Mouse (Mus musculus) midbrain, postnatal 0 days (tissue): Measurements from ENCODE around the gene Pax3. TPM values are rescaled to one million over a fixed set of nuclear protein-coding genes. Genes with fewer than 3 reads are reported as not detected.

ENCODE experiments used
- ATAC-seq: fragments of 200-750 bp; cut with Nextera tagmentation; 2 replicates; pipeline ENCODE4 v1.8.0; 2017; ENCODE audit warnings: moderate number of reproducible peaks, mild to moderate bottlenecking, moderate TSS enrichment, moderate library complexity; ENCODE audit not compliant: low FRiP score
- DNase-seq: peaks from one replicate; pipeline ENCODE4 v3.0.0-alpha.2; 2015; ENCODE audit warnings: low spot score
- H3K27ac ChIP-seq: fragments of 300-500 bp; sonication (generic); 2 replicates; pipeline ENCODE4 v1.5.1; 2014; ENCODE audit warnings: low read depth, mild to moderate bottlenecking, low read length, mixed read lengths
- H3K27me3 ChIP-seq: fragments of 300-500 bp; sonication (generic); 2 replicates; pipeline ENCODE4 v1.6.1; 2014; ENCODE audit warnings: low read length, control low read depth, mixed read lengths; ENCODE audit not compliant: insufficient read depth
- H3K36me3 ChIP-seq: fragments of 300-500 bp; sonication (generic); 2 replicates; pipeline ENCODE4 v1.6.1; 2014; ENCODE audit warnings: low read length, control low read depth, mixed read lengths; ENCODE audit not compliant: insufficient read depth
- H3K4me1 ChIP-seq: fragments of 300-500 bp; sonication (generic); 2 replicates; pipeline ENCODE4 v1.6.1; 2014; ENCODE audit warnings: mild to moderate bottlenecking, control low read depth, antibody characterized with exemption, low read length, mixed read lengths; ENCODE audit not compliant: insufficient read depth
- H3K4me2 ChIP-seq: fragments of 300-500 bp; sonication (generic); 2 replicates; pipeline ENCODE4 v1.6.1; 2014; ENCODE audit warnings: low read depth, mild to moderate bottlenecking, low read length, mixed read lengths; ENCODE audit not compliant: poor library complexity, severe bottlenecking
- H3K4me3 ChIP-seq: fragments of 300-500 bp; sonication (generic); 2 replicates; pipeline ENCODE4 v1.5.1; 2014; ENCODE audit warnings: low read depth, mild to moderate bottlenecking, low read length, moderate library complexity
- H3K9ac ChIP-seq: fragments of 300-500 bp; sonication (generic); replicated peaks from 2 replicates; pipeline ENCODE4 v1.6.1; 2014; ENCODE audit warnings: mild to moderate bottlenecking, low read length, moderate library complexity, mixed read lengths; ENCODE audit not compliant: poor library complexity, severe bottlenecking
- H3K9me3 ChIP-seq: fragments of 300-500 bp; sonication (generic); 2 replicates; pipeline ENCODE4 v1.6.1; 2016; ENCODE audit warnings: low read length, control low read depth
- CTCF ChIP-seq: IDR thresholded peaks from 2 replicates; pipeline ENCODE4 v1.5.1; 2016; ENCODE audit warnings: antibody characterized with exemption, mild to moderate bottlenecking
- WGBS: fragments of 180-500 bp; shearing (Covaris S2); extraction: QIAGEN DNeasy Blood & Tissue Kit; methylation state at CpG from one replicate; pipeline ENCODE4 v1.1.7; 2014; 5-methylcytosine and 5-hydroxymethylcytosine counted together
- polyA plus RNA-seq: library from polyadenylated mRNA; unstranded; fragments of >200 nt; fragmentation: Nextera tagmentation; extraction: Ambion mirVana; gene quantifications from 2 replicates; pipeline ENCODE4 v1.2.1, GENCODE M21; 2015
- total RNA-seq: library from RNA; depleted of rRNA; stranded (reverse); fragments of >200 nt; gene quantifications from 2 replicates; pipeline ENCODE4 v1.2.3, GENCODE M21; 2014

Gene Pax3
- total and polyA plus RNA-seq, 2 experiments from 2014 or later = 4.5 to 5.8 TPM

- no peak overlapping the region for H3K4me3 ChIP-seq
- no peaks in the 10 kb centered on the region for H3K4me1 ChIP-seq
- no peak overlapping the region for H3K9ac ChIP-seq
- no peaks in the 10 kb centered on the region for H3K9me3 ChIP-seq
- H3K27me3 ChIP-seq = peaks cover 28% of the 10 kb centered on the region
- no peak for TF ChIP-seq CTCF
- H3K4me2 ChIP-seq = no peak overlapping the region
- H3K36me3 ChIP-seq = no peaks in the 10 kb centered on the region
- no peak for DNase-seq
- 8% methylated on average over 7 of the region's 7 CpGs for WGBS
- H3K27ac ChIP-seq = no peak overlapping the region
- no peak for ATAC-seq
Observed at GRCm38 (mm10) chr1:78141314-78141713, 55.6 kb downstream of the Pax3 start.

- Histone ChIP-seq H3K9me3 (no peaks in the 10 kb centered on the region), H3K36me3 (no peaks in the 10 kb centered on the region), H3K4me1 (no peaks in the 10 kb centered on the region), H3K27me3 (peaks cover 28% of the 10 kb centered on the region), H3K27ac (no peak overlapping the region), H3K4me3 (no peak overlapping the region), H3K4me2 (no peak overlapping the region), H3K9ac (no peak overlapping the region)
- TF ChIP-seq CTCF = peak; percentile 13; the same call in 1 of the 2 replicates
- ATAC-seq (no peak), DNase-seq (peak; percentile 35)
- 7% methylated on average over 14 of the region's 14 CpGs for WGBS
Observed at GRCm38 (mm10) chr1:78140505-78141303, 56.2 kb downstream of the Pax3 start.

GRCm38 (mm10) chr1:78139287-78139686 lies 57.6 kb downstream of the Pax3 start:
- Histone ChIP-seq H3K4me1 (no peaks in the 10 kb centered on the region), H3K9ac (no peak overlapping the region), H3K27me3 (peaks cover 24% of the 10 kb centered on the region), H3K4me2 (no peak overlapping the region), H3K36me3 (no peaks in the 10 kb centered on the region), H3K9me3 (no peaks in the 10 kb centered on the region), H3K27ac (no peak overlapping the region), H3K4me3 (no peak overlapping the region)
- ATAC-seq (no peak), DNase-seq (peak; percentile 26)
- TF ChIP-seq CTCF = no peak
- 8% methylated on average over 11 of the region's 11 CpGs for WGBS

GRCm38 (mm10) chr1:78129267-78129666 lies 67.7 kb downstream of the Pax3 start:
- ATAC-seq = no peak
- no peak for DNase-seq
- Histone ChIP-seq H3K9ac (no peak overlapping the region), H3K27ac (no peak overlapping the region), H3K4me2 (no peak overlapping the region), H3K4me3 (no peak overlapping the region), H3K4me1 (no peaks in the 10 kb centered on the region), H3K36me3 (no peaks in the 10 kb centered on the region), H3K9me3 (no peaks in the 10 kb centered on the region), H3K27me3 (no peaks in the 10 kb centered on the region; the same call in 1 of the 2 replicates)
- WGBS = 62% methylated on average over 5 of the region's 5 CpGs
- no peak for TF ChIP-seq CTCF

- DNase-seq (peak; percentile 11), ATAC-seq (no peak)
- H3K9me3 ChIP-seq = no peaks in the 10 kb centered on the region
- H3K9ac ChIP-seq = no peak overlapping the region
- no peaks in the 10 kb centered on the region for H3K4me1 ChIP-seq
- 12% methylated on average over 10 of the region's 10 CpGs for WGBS
- TF ChIP-seq CTCF = no peak
- no peaks in the 10 kb centered on the region for H3K36me3 ChIP-seq
- H3K27ac ChIP-seq = no peak overlapping the region
- no peak overlapping the region for H3K4me3 ChIP-seq
- H3K27me3 ChIP-seq = 0 out of 2 replicates have a peak, but pooled peaks cover 3% of the 10 kb centered on the region
- H3K4me2 ChIP-seq = no peak overlapping the region
Observed at GRCm38 (mm10) chr1:78119899-78120560, 76.9 kb downstream of the Pax3 start.

- no peak for ATAC-seq
- Histone ChIP-seq H3K36me3 (no peaks in the 10 kb centered on the region), H3K9me3 (no peaks in the 10 kb centered on the region), H3K4me2 (no peak overlapping the region), H3K4me1 (no peaks in the 10 kb centered on the region), H3K4me3 (no peak overlapping the region), H3K27ac (no peak overlapping the region), H3K27me3 (no peaks in the 10 kb centered on the region), H3K9ac (no peak overlapping the region)
- 91% methylated on average over 3 of the region's 3 CpGs for WGBS
- no peak for TF ChIP-seq CTCF
- no peak for DNase-seq
Observed at GRCm38 (mm10) chr1:78116046-78116445, 80.9 kb downstream of the Pax3 start.
